Mouse (Mus musculus) cerebellum, postnatal 36 days (tissue): ENCODE data around the gene Olfr895.

Experiments
- DNase-seq, 2 experiments: peaks; one replicate each; pipeline ENCODE4 v3.0.0; 2021 to 2022; ENCODE audit warnings: mixed read lengths in 2 of 2

Olfr895 gene

GRCm38 (mm10) chr9:38267551-38267950, at the start of gene Olfr895:
Gene Olfr895 (plus strand): TSS chr9:38267851.
- no peak for DNase-seq

DNA sequence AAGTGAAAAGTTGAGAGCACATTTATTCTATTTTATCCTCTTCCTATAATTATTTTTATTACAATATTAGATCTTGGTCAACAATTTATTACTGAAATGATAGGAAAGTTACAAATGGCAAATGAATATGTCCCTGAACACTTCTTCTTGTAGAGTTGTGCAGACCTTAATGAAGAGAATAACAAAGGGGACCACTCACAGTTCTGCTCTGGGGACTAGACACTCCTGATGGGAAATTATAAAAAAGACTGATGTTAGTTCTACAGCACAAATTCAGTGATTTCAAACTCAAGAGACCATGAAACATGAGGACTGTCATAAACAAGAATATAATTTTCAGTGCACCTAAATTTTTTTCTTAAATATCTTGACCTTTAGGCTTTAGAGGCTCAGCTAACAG, 15.2 kb upstream of the Olfr895 start, which contains the start of gene Olfr143:
TSS of gene Olfr143 (plus strand) at position 301 of the 400 bp plus-strand sequence.
- no peak for DNase-seq

DNA sequence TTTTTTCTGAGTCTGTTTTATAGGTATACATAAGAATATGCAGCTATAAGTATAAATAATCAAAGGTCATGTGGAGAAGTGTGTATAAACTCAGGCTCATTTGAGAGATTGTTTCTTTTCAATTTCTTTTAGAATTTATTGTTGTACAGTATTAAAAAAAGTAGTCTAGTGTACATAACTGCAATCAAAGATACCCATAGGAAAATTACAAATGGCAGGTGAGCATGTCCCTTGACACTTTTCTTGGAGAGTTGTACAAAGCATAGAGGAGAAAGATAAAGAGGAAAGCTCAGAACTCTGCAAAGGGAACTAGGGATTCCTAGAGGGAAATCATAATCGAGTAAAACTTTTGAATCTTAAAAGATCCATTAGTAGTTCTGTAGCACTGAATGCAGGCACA, 23.2 kb downstream of the Olfr895 start, which contains the start of gene Olfr896-ps1:
TSS of gene Olfr896-ps1 (plus strand) at position 301 of the 400 bp plus-strand sequence.
- DNase-seq, result no peak
